Comparison of ENCODE assay signal across 19 mouse cellular contexts in genomic region chr7:46251841-46252240, GRCm38 (mm10). TPM values are rescaled to one million over a fixed set of nuclear protein-coding genes. Genes with fewer than 3 reads are reported as not detected.
DNase-seq lines count a peak whose midpoint lies in the region; TF ChIP-seq lines count a peak whose summit lies in the region.
"Had no signal": no experiment of that assay in that cellular context is flagged by ENCODE, and none has a peak within 500 bp of the region (broad histone marks: within the 10 kb centered on the region; RNA-seq: fewer than 3 reads in every experiment).

No protein-coding gene starts in this region.

- H3K27ac ChIP-seq in thymus, adult 2 months (ENCODE audit: control insufficient read depth, insufficient read depth, low read length): no peak overlapping the region
- H3K27ac ChIP-seq in MEL (ENCODE audit: control insufficient read depth, low read depth, low read length): no peak overlapping the region
- H3K27ac ChIP-seq: heart, adult 2 months; limb, embryonic 15.5 days had no signal

- DNase-seq in kidney, adult 9 months: peak; percentile 20
- no peak for DNase-seq in kidney, adult 11 months
- DNase-seq in thymus, adult 2 months: peak; percentile 4
- DNase-seq in thymus, postnatal 10 days (ENCODE audit: low spot score in 2 of 2): no peak
- no peak for DNase-seq in MEL (ENCODE audit: low read depth, low spot score)
- peak; percentile 15 for DNase-seq in testis, postnatal 14 days (ENCODE audit: low spot score)
- DNase-seq in layer of hippocampus, postnatal 25 days (ENCODE audit: extremely low spot score in 1 of 2, low spot score in 1 of 2): no peak
- DNase-seq: adrenal gland, postnatal 36 days; cerebellum, adult 11-12 months; embryo, embryonic 11 days; heart, adult 2 months; heart, postnatal 4 days had no signal

- TF ChIP-seq POLR2A in thymus, adult 2 months (IDR thresholded peaks at IDR 0.05; ENCODE audit: control insufficient read depth, extremely low read depth, insufficient read depth, low read length, poor library complexity): no peak
- TF ChIP-seq POLR2A in MEL (IDR thresholded peaks at IDR 0.05; ENCODE audit: control insufficient read depth in 1 of 2, insufficient read depth in 1 of 2, low read depth in 1 of 2, low read length in 2 of 2, poor library complexity in 1 of 2): no peak

- WGBS in thymus, adult 2 months: 86% methylated on average over 4 of the region's 4 CpGs

- no peaks in the 10 kb centered on the region for H3K79me2 ChIP-seq in MEL (ENCODE audit: control insufficient read depth, insufficient read depth, low read length, poor library complexity)

- no peak for TF ChIP-seq CTCF in thymus, adult 2 months (IDR thresholded peaks at IDR 0.05; ENCODE audit: borderline replicate concordance, control insufficient read depth, extremely low read depth, insufficient read depth, low read length, poor library complexity)
- peak; percentile 22 to 59 (median 45); a peak in 5 of 6 replicates for TF ChIP-seq CTCF in MEL (IDR thresholded peaks at IDR 0.05 in 2 of 3, conservative IDR thresholded peaks at IDR 0.05 in 1 of 3; ENCODE audit: control insufficient read depth in 1 of 3, insufficient read depth in 1 of 3, low read depth in 2 of 3, low read length in 3 of 3, poor library complexity in 1 of 3, severe bottlenecking in 1 of 3)

- H3K9ac ChIP-seq in MEL (ENCODE audit: control insufficient read depth, low read depth, low read length, poor library complexity, severe bottlenecking): no peak overlapping the region
- H3K9ac ChIP-seq: limb, embryonic 15.5 days had no signal

- TF ChIP-seq RAD21 in MEL (IDR thresholded peaks at IDR 0.05; ENCODE audit: low read depth, low read length): no peak

- no peaks in the 10 kb centered on the region for H3K27me3 ChIP-seq in thymus, adult 2 months (ENCODE audit: control insufficient read depth, insufficient read depth, low read length)
- H3K27me3 ChIP-seq in MEL (ENCODE audit: control insufficient read depth in 1 of 2, insufficient read depth in 2 of 2, low read length in 2 of 2): no peaks in the 10 kb centered on the region
- H3K27me3 ChIP-seq: limb, embryonic 15.5 days had no signal

- no peaks in the 10 kb centered on the region for H3K9me3 ChIP-seq in MEL (replicated peaks; ENCODE audit: insufficient read depth, low read length)
- H3K9me3 ChIP-seq: limb, embryonic 15.5 days; megakaryocyte, embryonic 14.5 days had no signal

- H3K4me3 ChIP-seq in thymus, adult 2 months (ENCODE audit: control insufficient read depth, insufficient read depth, low read length): no peak overlapping the region
- H3K4me3 ChIP-seq in MEL (ENCODE audit: control insufficient read depth in 1 of 2, insufficient read depth in 1 of 2, low read depth in 2 of 2, low read length in 2 of 2): no peak overlapping the region
- H3K4me3 ChIP-seq: erythroblast, embryonic 14.5 days; heart, adult 2 months; limb, embryonic 15.5 days; megakaryocyte, embryonic 14.5 days; myocyte had no signal

- no peaks in the 10 kb centered on the region for H3K36me3 ChIP-seq in thymus, adult 2 months (ENCODE audit: control insufficient read depth, insufficient read depth, low read length)
- H3K36me3 ChIP-seq in MEL (ENCODE audit: control insufficient read depth in 1 of 2, insufficient read depth in 2 of 2, low read length in 2 of 2): no peaks in the 10 kb centered on the region
- H3K36me3 ChIP-seq: limb, embryonic 15.5 days had no signal

- no peak for TF ChIP-seq EP300 in MEL (IDR thresholded peaks at IDR 0.05; ENCODE audit: low read depth in 1 of 2, low read length in 2 of 2)

- H3K4me1 ChIP-seq in thymus, adult 2 months (replicated peaks; ENCODE audit: control insufficient read depth, insufficient read depth, low read length): no peaks in the 10 kb centered on the region
- no peaks in the 10 kb centered on the region for H3K4me1 ChIP-seq in MEL (ENCODE audit: control insufficient read depth in 1 of 2, insufficient read depth in 2 of 2, low read length in 2 of 2)
- H3K4me1 ChIP-seq: limb, embryonic 15.5 days had no signal

TF ChIP-seq in MEL, 35 proteins besides CTCF, POLR2A, EP300 and RAD21:
- no peak for TF ChIP-seq E2F4 (IDR thresholded peaks at IDR 0.05; ENCODE audit: borderline replicate concordance, low read depth, low read length)
- no peak for TF ChIP-seq MYC (IDR thresholded peaks at IDR 0.05; ENCODE audit: low read depth, low read length)

RNA-seq across cellular contexts. Expression of gene Otog, which starts 11.1 kb away (rescaled TPM):
- 0.43 TPM in 2 replicates for polyA plus RNA-seq in thymus, adult 2 months (2012; rRNA removed)
- total RNA-seq in MEL (2012; rRNA removed): not detected in 2 replicates
- polyA plus RNA-seq in MEL (2012; ENCODE audit: insufficient read depth in 1 of 2, insufficient read length in 2 of 2, low read depth in 1 of 2, low replicate concordance in 2 of 2, missing spikeins in 1 of 2): not detected
- total RNA-seq in layer of hippocampus, postnatal 25 days (2021): under 1 TPM; 0.14 to 0.27 TPM
- total RNA-seq: heart, adult 2 months; heart, postnatal 4 days had no signal
- polyA plus RNA-seq: erythroblast, embryonic 14.5 days; Patski; spleen, adult 2 months; urinary bladder, adult 2 months had no signal

RNA-seq across cellular contexts. Expression of gene Ush1c, which starts 13.5 kb away (rescaled TPM):
- polyA plus RNA-seq in thymus, adult 2 months (2012; rRNA removed): 0.20 and 0.77 TPM in 2 replicates
- not detected in 2 replicates for total RNA-seq in MEL (2012; rRNA removed)
- not detected for polyA plus RNA-seq in MEL (2012; ENCODE audit: insufficient read depth in 1 of 2, insufficient read length in 2 of 2, low read depth in 1 of 2, low replicate concordance in 2 of 2, missing spikeins in 1 of 2)
- under 1 TPM in 1 of 2 experiments, not detected in 1; 0.28 TPM for total RNA-seq in layer of hippocampus, postnatal 25 days (2021)
- polyA plus RNA-seq: erythroblast, embryonic 14.5 days; myocyte; Patski; spleen, adult 2 months; urinary bladder, adult 2 months had no signal

Comparison
In these comparisons a context has a peak if more than half of its experiments do, and no peak if none do; other contexts are left out.
1. DNase-seq: peak in kidney, adult 9 months (single experiment), thymus, adult 2 months (single experiment) and testis, postnatal 14 days (single experiment); none in kidney, adult 11 months (single experiment), thymus, postnatal 10 days (0 of 2), MEL (single experiment) and layer of hippocampus, postnatal 25 days (0 of 2).